Mouse (Mus musculus): ENCODE results near the gene Calcrl.
"Not testable (repeated sequence)": the region's sequence is repeated elsewhere in the genome, so short reads cannot be mapped to it uniquely, and the experiment has no call there.

Gene Calcrl

DNA sequence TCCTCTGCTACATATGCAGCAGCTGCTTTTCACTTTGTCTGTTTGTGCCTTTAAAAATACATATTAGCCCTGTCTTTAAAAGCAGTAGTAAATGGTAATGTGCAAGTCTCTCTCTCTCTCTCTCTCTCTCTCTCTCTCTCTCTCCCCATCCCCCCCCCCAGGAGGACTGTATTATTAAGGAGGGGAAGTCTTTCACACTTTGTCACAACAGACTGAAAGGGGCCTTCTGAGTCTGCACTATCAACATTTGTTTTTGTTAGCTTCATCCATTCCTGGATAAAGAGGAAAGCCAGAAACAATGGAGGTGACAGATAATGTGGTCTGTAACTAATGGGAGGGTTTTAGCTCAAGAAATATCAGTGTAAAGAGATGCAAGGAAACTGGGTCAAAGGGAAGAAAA lies 36.1 kb downstream of the Calcrl start:
- DNase-seq (ENCODE audit: low read depth, low spot score), result no peak

DNA sequence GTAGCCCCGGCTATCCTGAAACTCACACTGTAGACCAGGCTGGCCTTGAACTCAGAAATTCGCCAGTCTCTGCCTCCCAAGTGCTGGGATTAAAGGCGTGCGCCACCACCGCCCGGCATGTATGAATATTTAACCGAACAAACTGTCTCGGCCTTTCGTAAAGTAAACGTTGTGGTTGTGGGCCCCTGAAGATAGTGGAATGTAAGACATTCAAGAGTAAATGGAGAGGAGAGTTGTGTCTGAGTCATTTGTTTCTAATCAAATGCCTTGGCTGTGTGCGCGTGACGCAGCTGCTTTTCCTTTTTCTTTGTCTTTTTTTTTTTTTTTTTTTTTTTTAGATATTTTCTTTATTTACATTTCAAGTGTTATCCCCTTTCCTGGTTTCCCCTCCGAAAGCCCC lies 36.7 kb downstream of the Calcrl start:
- not testable (repeated sequence) for DNase-seq (ENCODE audit: low read depth, low spot score)

DNA sequence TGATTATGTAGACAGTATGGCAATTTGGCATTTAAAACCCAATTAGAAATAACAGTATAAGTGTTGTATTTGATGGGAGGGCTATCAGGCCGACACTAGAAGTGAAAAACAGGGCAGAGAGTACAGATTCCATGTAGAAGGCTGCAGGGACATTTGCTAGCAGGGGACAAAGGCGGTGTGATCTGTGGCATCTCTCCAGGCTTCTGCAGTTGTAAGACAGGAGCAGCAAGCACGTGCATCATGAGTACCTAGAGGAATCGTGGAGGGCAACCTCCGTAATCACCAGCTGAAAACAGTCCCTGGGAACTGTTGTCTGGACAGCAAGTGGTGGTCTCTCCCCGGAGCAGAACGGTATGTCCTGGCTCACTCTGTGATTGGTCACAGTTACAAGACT lies 37.2 kb downstream of the Calcrl start:
- no peak for DNase-seq (ENCODE audit: low read depth, low spot score)

DNA sequence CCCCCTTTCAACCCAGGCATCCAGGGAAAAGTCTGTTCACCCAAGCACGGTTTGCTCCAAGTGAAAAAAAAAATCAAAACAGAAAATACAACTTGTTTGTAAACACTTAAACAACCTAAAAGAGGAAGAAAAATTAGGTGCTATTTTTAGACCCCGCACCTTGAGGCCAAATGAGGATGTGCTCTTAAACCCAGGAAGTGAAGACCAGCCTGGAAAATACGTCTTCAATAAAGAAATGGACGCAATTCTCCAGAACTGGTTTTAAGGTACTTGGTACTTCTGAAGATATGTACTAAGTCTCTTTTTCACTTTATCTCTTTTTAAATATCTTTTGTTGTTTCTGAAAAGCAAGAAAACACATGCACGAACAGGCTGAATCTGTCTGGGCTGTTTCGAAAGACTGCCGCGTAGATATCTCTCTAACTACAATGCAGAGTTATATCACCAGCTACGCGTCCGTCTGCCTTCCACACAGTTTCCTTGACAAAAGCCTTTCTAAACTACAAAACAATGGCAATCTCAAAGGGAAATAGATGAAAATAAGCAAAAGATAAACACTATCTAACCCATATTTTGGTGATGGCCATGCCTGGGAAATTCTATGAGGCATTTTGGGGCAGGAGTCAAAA lies 37.7 kb downstream of the Calcrl start:
- DNase-seq (ENCODE audit: low read depth, low spot score), result no peak

DNA sequence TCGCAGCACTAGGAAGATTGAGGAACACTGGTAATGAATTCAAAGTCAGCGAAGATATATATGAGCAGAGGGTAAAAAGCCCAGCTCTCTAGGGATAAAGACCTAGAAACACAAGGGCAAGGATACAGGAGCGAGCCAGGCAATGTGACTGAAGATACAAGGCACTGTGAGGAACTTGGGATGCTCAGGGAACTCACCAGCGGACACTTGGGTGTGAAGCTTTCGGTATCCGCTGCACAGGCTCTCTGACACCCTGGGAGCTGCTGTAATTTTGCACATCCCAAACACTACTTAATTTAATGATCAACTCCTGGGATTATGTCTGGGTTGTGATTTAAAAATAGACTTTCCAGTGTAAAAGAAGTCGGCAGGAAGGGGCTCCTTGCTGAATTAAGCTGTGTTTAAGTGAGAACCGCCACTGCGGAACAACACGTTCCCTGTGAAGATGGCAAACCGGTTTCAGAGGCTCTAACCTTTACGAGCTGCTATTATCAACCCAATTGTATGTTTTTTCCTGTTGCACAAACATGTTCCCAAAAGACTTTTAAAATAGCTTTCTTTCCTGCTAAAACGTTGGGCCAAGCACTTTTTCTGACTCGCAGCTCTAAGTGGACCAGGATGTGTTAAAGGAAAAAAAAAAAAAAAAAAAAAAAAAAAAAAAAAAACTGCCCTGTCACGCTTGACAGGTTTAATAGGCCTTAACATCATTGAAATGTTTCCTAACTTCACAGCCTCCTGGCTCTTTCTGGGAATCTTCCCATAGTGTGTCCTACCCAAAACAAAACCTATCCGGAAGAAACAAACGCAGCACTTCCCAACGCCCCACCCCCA lies 38.4 kb downstream of the Calcrl start:
- no peak for DNase-seq (ENCODE audit: low read depth, low spot score)

DNA sequence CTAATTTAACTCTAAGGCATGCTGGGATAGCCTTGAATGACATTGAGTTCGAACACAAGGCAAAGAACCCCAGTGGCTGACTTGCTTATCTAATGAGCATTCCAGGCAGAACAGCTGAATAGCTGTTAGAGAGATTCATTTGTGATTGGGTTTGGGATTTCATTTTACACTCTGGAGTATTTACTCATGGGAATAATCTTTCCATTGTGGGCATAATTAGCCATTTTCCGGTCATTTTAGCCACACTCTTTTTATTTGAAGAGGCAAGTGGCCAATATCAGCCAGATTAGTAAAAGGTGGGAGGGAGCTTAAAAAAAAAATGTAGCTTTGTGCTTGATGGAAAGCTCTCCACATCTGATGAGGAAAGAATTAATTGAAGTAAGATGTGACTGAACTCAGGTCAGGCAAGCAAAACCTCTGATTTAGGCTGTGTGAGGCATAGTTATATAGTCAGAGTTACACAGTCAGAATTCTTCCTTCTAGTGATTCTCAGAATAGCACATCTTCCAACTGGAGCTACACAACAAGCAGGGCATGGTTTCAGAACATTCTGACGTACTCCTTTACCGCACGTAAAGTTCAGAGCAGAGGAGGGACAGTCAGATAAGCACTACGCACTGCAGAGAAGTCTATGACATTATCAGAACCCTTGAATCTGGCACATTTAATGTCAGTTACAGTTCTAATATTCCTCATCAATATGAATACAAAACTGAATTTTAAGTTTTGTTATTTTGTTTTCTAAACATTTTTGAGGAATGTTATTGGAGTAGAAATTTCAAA lies 40.1 kb downstream of the Calcrl start:
- DNase-seq (ENCODE audit: low read depth, low spot score), result no peak

DNA sequence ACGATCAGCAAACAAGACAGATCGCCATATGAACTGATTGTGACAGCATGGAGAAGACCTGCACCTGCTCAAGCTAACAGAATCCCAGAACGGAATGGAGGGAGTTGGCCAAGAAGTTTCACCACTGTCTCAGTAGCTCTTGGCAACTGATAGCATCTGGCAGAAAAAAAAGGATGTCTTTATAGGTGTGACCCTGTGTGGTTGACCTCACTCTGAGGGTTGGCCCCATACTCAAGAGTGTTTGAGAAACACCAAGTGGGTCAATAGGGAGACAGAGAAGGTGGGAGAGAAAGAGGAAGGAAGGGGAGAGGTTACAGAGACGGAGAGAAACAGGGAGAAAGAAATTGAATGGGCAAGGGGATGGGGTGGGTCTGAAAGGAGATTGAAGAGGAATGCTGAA lies 41.4 kb downstream of the Calcrl start:
- no peak for DNase-seq (ENCODE audit: low read depth, low spot score)

DNA sequence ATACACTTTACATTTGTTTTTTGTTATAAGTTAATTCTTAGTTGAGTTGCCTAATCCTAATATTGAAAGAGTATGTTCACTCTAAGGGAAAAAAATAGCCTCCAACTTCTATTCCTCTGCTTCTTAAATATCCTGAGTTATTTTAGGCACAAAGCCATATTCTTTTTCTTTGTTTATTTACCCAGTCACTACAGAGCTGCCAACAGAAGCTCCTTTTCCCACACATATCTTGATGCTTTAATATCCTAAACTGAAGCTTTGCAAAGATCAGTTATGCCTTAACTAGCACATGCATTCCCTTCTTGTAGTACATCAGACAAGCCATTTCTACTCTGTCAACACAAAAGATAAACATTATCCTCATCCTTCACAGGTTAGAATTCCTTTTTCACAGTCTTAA lies 42.7 kb downstream of the Calcrl start:
- no peak for DNase-seq (ENCODE audit: low read depth, low spot score)

DNA sequence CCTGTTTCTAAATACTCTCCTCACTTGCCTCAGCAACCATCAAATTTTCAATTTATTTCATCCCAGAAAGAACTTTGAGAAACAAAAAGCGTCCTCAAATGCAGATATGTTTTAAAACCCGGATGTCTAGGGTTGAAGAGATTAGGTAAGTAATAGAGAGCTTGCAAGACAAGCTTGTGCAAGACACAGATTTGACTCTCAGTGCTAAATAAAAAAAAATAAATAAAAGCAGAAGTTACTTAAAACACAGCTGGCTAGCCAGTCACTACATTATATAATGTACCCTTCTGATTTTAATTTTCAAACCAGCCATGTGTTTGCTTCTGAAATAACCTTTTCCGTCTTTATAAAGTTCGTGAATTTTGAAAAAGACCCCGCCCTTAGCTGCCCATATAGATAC lies 43.2 kb downstream of the Calcrl start:
- DNase-seq (ENCODE audit: low read depth, low spot score), result no peak

DNA sequence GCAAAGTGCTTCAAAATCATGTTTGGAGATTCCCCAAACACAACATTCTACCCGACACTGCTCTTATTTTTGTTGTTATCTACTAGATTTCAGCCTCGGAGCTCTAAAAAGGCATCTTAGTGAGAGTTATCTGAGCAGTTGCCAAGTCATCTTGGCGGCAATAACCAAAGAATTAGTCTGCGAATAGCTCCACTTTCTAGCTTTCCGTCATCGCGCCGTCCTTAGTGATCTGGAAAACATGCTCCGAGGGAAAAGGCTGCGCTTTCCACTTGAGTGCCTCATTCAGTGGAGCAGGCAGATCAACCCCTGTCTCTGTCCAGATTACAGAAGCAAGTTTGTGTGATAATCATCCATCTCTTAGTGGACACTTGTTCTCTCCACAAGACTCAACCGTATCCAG lies 44.4 kb downstream of the Calcrl start:
- no peak for DNase-seq (ENCODE audit: low read depth, low spot score)

DNA sequence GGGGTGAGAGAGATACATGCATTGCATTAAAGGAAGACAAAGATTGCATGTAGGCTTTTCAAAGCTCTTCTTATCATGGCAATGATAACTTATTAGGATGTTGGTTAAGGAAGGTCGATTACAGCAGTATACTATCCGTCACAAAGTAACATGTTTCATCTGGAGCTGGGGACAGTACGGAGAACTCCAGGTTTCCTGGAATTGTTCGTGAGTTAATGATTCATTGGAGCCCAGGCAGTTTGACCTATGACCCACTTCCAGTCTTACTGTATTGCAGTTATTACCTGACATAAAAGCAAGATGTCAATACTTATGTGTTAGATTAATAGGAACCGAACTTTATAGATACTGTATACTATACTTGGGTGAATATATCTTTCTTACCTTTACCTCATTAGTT lies 46.5 kb downstream of the Calcrl start:
- no peak for DNase-seq (ENCODE audit: low read depth, low spot score)

DNA sequence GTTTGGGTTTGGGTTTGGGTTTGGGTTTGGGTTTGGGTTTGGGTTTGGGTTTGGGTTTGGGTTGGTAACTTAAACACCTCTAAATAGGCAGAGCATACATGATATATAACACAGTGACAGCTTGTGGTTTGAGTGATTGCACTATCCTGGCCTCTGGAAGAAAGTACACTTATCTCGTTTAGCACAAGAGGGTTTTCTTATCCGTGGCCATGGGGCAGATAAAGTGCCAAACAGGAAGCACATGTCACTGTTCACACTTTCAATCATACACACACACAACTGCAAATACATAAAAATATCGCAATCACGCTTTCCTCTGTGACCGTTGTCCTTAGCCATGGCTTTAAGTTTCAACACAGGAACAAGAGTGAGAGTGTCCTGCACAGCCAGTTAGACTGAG lies 56.0 kb downstream of the Calcrl start:
- no peak for DNase-seq (ENCODE audit: low read depth, low spot score)

DNA sequence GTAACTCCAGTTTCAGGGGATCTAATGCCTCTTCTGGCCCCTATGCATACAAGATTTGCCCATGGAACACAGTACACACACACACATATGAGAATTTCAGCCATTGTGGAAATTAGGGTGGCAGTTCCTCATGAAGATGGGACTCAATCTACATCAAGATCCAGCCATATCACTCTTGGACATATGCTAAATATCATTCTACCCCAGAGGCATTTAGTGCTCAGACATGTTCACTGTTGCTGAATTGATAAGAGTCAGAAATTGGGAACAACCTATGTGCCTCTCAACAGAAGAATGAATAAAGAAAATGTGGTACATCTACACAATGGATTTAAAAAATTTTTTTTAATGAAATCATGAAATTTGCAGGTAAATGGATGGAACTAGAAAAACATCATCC lies 58.5 kb downstream of the Calcrl start:
- DNase-seq (ENCODE audit: low read depth, low spot score), result no peak

DNA sequence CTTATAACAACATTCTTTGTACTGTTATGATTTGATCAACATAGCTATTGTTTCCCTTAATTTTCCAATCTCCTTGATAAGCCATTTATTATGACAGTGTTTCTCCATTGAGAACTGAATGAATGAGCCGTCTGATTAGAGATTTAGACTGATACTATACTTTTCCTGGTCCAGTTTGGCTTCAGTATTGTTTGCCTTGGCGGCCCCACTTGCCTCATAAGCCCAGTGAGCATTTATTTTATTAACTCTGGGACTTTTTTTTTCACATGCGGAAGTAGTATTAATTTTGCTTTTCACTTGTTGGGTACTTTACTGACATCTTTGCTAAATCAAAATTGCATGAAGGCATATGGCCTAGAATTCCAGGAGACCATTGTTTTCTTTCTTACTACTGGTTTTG lies 59.9 kb downstream of the Calcrl start:
- no peak for DNase-seq (ENCODE audit: low read depth, low spot score)

DNA sequence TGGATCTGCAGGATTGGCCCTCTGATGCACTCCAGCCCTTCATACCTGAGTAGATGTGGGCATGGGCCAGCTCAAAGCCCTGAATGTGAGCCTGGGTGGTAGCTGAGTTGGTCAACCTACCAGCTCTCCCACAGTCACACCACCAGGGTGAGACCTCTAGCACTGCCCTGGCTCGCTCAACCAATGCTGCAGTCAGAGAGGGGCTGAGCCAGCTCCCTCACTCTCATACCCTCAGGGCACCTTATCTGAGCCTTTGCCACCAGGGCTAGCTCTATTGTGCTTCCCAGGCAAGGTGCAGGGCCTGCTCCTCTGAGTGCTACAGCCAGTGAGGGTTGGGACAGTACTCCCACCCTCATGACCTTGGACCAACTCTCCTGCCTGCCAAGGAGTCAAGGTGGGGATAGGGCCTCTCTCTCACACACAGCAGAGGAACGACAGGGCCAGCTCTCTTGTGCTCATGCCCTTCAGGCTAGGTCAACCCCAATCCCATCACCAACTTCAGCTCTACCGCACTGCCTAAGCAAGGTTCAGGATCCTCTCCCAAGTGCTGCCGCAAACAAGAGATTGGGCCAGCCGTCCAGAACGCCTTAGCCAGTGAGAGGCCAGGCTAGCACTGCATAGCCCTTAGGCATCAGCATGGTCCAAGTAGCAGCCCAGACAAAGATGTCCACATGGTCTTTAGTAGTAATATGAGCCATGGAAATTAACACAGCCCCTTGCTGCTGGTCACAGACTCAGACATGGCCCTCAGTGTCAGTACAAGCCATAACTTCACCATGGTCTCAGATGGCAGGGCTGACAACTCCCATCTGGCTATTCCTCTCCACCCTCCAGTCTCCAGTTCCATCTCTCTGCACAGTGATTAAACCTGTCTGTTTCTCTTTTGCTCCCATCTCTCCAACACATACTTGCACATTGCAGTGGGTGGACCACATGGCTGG lies 62.2 kb downstream of the Calcrl start:
- DNase-seq (ENCODE audit: low read depth, low spot score), result no peak

DNA sequence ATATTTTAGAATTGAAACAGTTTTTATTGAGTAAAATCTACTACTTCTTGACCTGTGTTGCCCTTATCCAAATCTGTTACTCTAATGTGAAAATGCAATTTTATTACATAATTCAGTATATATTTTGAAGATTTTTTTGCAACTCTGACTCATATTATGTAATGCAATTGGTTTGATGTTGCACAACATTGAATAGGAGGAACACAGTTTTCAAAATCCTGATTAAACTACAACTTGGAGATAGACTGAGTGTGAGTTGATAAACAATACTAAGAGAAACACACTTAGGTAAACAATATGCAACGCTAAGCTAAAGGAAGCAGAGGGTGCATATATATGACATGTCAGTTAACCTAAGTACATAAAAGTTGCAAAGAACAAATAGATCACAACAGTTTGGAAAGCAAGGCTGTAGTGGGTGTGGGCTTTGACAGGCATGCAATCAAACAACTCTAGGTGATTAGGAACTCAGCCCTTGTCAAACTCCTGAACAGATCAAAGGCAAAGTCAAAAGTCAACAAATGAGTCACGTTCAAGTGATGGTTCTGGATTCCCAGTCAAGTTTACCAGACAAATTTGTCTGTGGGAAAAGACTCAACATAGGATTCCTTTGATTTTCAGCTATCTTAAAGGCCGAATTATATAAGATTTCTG lies 66.4 kb downstream of the Calcrl start:
- DNase-seq (ENCODE audit: low read depth, low spot score), result no peak

DNA sequence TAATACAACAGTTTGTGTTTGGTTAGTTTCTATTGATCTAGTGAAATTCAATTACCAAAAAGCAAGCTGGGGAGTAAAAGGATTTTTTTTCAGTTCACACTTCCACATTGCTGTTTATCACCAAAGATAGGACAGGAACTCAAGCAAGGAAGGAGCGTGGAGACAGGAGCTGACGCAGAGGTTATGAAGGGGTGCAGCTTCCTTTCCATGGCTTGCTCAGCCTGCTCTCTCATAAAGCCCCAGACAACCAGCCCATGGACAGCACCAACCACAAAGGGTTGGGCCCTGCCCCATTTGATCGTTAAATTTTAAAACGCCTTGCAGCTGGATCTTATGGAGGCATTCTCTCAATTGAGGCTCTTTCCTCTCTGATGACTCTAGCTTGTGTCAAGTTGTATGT lies 69.9 kb downstream of the Calcrl start:
- no peak for DNase-seq (ENCODE audit: low read depth, low spot score)

DNA sequence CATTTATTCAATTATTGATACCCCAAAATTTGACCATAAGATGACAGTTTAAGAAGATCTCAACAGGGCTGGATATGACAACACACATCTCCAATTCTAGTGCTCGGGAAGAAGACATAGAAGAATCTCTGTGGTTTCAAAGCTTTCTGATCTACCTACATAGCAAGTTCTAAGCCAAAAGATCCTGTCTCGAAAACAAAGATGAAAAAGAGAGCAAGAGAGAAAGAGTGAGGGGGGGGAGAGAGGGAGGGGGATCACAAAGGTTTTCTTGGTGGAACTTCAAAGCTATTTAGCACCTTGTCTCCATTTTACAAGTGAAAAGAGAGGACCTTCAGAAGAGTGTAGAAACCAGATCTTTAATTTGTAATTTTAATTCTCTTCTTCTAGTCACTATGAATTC lies 77.8 kb downstream of the Calcrl start:
- DNase-seq (ENCODE audit: low read depth, low spot score), result no peak

DNA sequence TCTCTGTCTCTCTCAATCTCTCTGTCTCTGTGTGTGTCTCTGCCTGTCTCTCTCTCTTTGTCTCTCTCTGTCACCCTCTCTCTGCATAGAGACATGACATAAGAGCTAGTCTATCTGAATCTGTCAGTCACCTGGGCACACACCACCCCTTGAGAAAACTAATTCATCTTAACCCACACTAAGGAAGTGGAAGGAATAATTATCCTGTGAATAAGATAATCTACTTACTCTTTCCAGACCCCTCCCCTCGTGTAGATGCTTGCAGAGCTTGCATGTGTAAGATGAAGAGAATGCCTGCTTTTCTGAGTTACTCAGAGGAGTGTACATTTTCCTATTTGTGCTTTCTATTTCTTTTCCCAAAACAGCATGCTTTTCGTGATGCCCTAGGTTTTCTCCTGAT lies 81.5 kb downstream of the Calcrl start:
- no peak for DNase-seq (ENCODE audit: low read depth, low spot score)

DNA sequence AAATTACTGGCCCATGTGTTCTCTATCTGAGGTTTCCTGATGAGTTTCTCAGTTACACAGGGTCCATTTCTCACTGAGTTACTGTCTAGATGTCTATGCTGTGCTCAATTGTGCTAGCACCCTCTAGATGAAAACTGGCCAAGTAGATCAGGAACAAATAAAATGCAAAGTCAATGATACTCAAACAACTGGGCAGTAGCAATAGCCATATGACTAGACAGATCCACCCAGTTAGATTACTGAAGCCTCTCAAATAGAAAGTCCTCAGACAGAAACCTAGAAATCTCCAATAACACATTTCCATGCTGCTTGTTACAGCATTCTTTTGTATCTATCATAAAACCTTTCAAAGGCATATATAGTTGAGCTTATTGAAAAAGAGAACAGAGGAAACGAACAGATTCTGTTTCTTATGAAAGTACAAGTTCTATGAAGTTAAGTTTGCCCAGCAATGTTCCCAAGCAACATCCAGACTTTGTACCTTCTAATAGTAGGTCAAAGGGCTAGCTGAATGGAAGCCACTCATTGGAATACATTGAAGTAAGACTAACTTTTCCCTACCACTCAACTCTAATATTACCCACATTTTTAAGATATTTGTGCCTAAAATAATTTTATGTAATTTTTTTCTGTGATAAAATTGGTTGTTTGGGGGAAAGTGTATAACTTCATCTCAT lies 87.3 kb downstream of the Calcrl start:
- DNase-seq (ENCODE audit: low read depth, low spot score), result no peak

DNA sequence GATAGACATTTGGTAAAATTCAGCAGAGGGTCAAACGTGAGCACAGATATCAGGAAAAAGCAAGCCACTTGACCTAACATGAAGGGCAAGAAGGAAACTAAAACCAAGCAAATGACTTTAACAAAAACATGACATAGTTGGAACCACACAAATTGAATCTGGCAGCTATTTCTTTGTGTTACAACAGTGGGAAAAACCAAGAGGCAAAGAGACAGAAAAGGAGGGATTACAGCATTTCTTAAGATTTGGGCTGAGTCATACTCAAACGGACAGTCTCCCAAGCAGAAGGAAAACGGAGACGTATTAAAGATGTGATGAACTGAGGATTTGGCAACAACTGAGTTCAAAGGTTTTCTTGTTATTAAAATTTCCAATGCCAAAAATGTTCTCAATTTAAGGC lies 88.9 kb downstream of the Calcrl start:
- no peak for DNase-seq (ENCODE audit: low read depth, low spot score)
